Mouse (Mus musculus) olfactory bulb, adult 2 months (tissue): ENCODE measurements around the gene Prnd.

ENCODE experiments used
- CTCF ChIP-seq: fragments of 200-500 bp; IDR thresholded peaks from 2 replicates; pipeline ENCODE4 v1.5.1; 2012; ENCODE audit warnings: low read depth, mild to moderate bottlenecking, low read length, moderate library complexity; ENCODE audit not compliant: insufficient read depth
- POLR2A ChIP-seq: fragments of 200-500 bp; IDR thresholded peaks from 2 replicates; pipeline ENCODE4 v1.6.1; 2012; ENCODE audit warnings: mild to moderate bottlenecking, low read depth, low read length, moderate library complexity; ENCODE audit not compliant: insufficient read depth

GRCm38 (mm10) chr2:131995742-131996141 lies 45.1 kb downstream of the Prnd start:
- TF ChIP-seq CTCF = no peak
- TF ChIP-seq POLR2A = no peak
